Mouse (Mus musculus) cerebellum, adult 2 months (tissue): Measurements from ENCODE around the gene Myo1a. TPM values are rescaled to one million over a fixed set of nuclear protein-coding genes. Genes with fewer than 3 reads are reported as not detected.

Experiments used
- DNase-seq, 2 experiments: peaks; one replicate each; pipeline ENCODE4 v3.0.0; 2021
- H3K27ac ChIP-seq: fragments of 200-500 bp; 2 replicates; pipeline ENCODE4 v1.5.1; 2012; ENCODE audit warnings: low read length, control low read depth, inconsistent platforms; ENCODE audit not compliant: insufficient read depth
- H3K27me3 ChIP-seq: fragments of 200-500 bp; 2 replicates; pipeline ENCODE4 v1.6.1; 2012; ENCODE audit warnings: inconsistent platforms, mild to moderate bottlenecking, low read length, moderate library complexity; ENCODE audit not compliant: control insufficient read depth, insufficient read depth
- H3K4me1 ChIP-seq: fragments of 200-500 bp; 2 replicates; pipeline ENCODE4 v1.6.1; 2011; ENCODE audit warnings: low read length; ENCODE audit not compliant: control insufficient read depth, insufficient read depth
- H3K4me3 ChIP-seq: fragments of 200-500 bp; replicated peaks from 2 replicates; pipeline ENCODE3; 2011; ENCODE audit warnings: mild to moderate bottlenecking, low read depth, low read length, control low read depth; ENCODE audit not compliant: insufficient read depth
- CTCF ChIP-seq: fragments of 200-500 bp; IDR thresholded peaks from 2 replicates; pipeline ENCODE4 v1.5.1; 2011; ENCODE audit warnings: low read depth, mild to moderate bottlenecking, control low read depth, low read length, moderate library complexity, borderline replicate concordance; ENCODE audit not compliant: insufficient read depth
- POLR2A ChIP-seq: fragments of 200-500 bp; IDR thresholded peaks from 2 replicates; pipeline ENCODE4 v1.6.1; 2011; ENCODE audit warnings: low read length, control low read depth, borderline replicate concordance; ENCODE audit not compliant: insufficient read depth
- WGBS: fragments of 180-500 bp; shearing (Covaris S2); methylation state at CpG from one replicate; pipeline ENCODE4 v1.1.7; 2018; 5-methylcytosine and 5-hydroxymethylcytosine counted together
- polyA plus RNA-seq: library from polyadenylated mRNA; depleted of rRNA; stranded (reverse); fragments of >200 nt; gene quantifications from 2 replicates; pipeline ENCODE4 v1.2.3, GENCODE M21; 2012

The Myo1a gene
- polyA plus RNA-seq, 1 experiment, result 1.2 TPM

- Histone ChIP-seq H3K4me1 (peaks cover 25% of the 10 kb centered on the region), H3K27ac (no peak overlapping the region), H3K27me3 (no peaks in the 10 kb centered on the region), H3K4me3 (peak overlapping the region; percentile 39)
- TF ChIP-seq CTCF (no peak), POLR2A (no peak)
- 31% methylated on average over 16 of the region's 16 CpGs for WGBS
- DNase-seq, result no peak
Observed at GRCm38 (mm10) chr10:127664166-127664565, 40.8 kb upstream of the Myo1a start.

GRCm38 (mm10) chr10:127664891-127665290 lies 40.1 kb upstream of the Myo1a start:
- Histone ChIP-seq H3K4me3 (peak overlapping the region; percentile 80), H3K27me3 (no peaks in the 10 kb centered on the region), H3K27ac (no peak overlapping the region), H3K4me1 (peaks cover 23% of the 10 kb centered on the region)
- WGBS, result 26% methylated on average over 13 of the region's 13 CpGs
- no peak for DNase-seq
- TF ChIP-seq CTCF (no peak), POLR2A (no peak)

GRCm38 (mm10) chr10:127665366-127666181 lies 39.4 kb upstream of the Myo1a start:
- H3K4me3 ChIP-seq, result peak overlapping the region; percentile 80
- WGBS, result 15% methylated on average over 14 of the region's 14 CpGs
- peak in 1 of 2 experiments; percentile 51 for DNase-seq
- H3K4me1 ChIP-seq, result peaks cover 23% of the 10 kb centered on the region
- TF ChIP-seq POLR2A (no peak), CTCF (no peak)
- H3K27ac ChIP-seq, result peak overlapping the region; percentile 94
- no peaks in the 10 kb centered on the region for H3K27me3 ChIP-seq

- peaks cover 17% of the 10 kb centered on the region; the same call in 1 of the 2 replicates for H3K4me1 ChIP-seq
Observed at GRCm38 (mm10) chr10:127666501-127667268, 38.3 kb upstream of the Myo1a start, which contains the start of gene Nemp1. Gene Nemp1, plus strand, starts transcription at chr10:127666901.

GRCm38 (mm10) chr10:127667269-127668092 lies 37.5 kb upstream of the Myo1a start:
- TF ChIP-seq CTCF, result no peak
- TF ChIP-seq POLR2A, result peak; percentile 30; the same call in 1 of the 2 replicates
- DNase-seq, result peak; percentile 73 to 81
- Histone ChIP-seq H3K27me3 (no peaks in the 10 kb centered on the region), H3K4me1 (peaks cover 17% of the 10 kb centered on the region; the same call in 1 of the 2 replicates), H3K4me3 (peak overlapping the region; percentile 80), H3K27ac (peak overlapping the region; percentile 94)
- WGBS, result 4% methylated on average over 35 of the region's 35 CpGs

More at GRCm38 (mm10) chr10:127666501-127667268, 38.3 kb upstream of the Myo1a start, which contains the start of gene Nemp1:
- peak; percentile 64 for TF ChIP-seq POLR2A
- TF ChIP-seq CTCF, result no peak
- H3K27ac ChIP-seq, result peak within 1 kb of the TSS; percentile 94
- peak within 1 kb of the TSS; percentile 80 for H3K4me3 ChIP-seq
- H3K27me3 ChIP-seq, result no peaks in the 10 kb centered on the region
- peak; percentile 86 to 91 for DNase-seq
- under 1% methylated on average over 73 of the region's 73 CpGs for WGBS

GRCm38 (mm10) chr10:127668093-127669050 lies 36.6 kb upstream of the Myo1a start, which contains the start of gene Nab2:
Gene Nab2, minus strand, starts transcription at chr10:127668568.
- peak; percentile 70 to 79 for DNase-seq
- no peak for TF ChIP-seq CTCF
- TF ChIP-seq POLR2A, result peak; percentile 20; the same call in 1 of the 2 replicates
- no peaks in the 10 kb centered on the region for H3K27me3 ChIP-seq
- H3K27ac ChIP-seq, result peak within 1 kb of the TSS; percentile 94
- H3K4me3 ChIP-seq, result peak within 1 kb of the TSS; percentile 80
- 4% methylated on average over 39 of the region's 40 CpGs for WGBS
- peaks cover 13% of the 10 kb centered on the region; the same call in 1 of the 2 replicates for H3K4me1 ChIP-seq
